Mouse (Mus musculus) fat pad, adult 2 months (tissue): ENCODE data around the gene Gm5901.
"Not testable (repeated sequence)": the region's sequence is repeated elsewhere in the genome, so short reads cannot be mapped to it uniquely, and the experiment has no call there.

ENCODE experiments used
- DNase-seq: peaks from one replicate; pipeline ENCODE4 v3.0.0-alpha.2; 2011; ENCODE audit warnings: low read depth, low spot score; ENCODE audit errors: extremely low read depth

The Gm5901 gene

GRCm38 (mm10) chr7:105399935-105400624, 25.2 kb downstream of the Gm5901 start, which contains the start of gene Fam160a2:
Gene Fam160a2, minus strand, starts transcription at chr7:105400054.
- DNase-seq = peak; percentile 81

GRCm38 (mm10) chr7:105404268-105404667, 29.4 kb downstream of the Gm5901 start, which contains the start of gene Cnga4:
Gene Cnga4, plus strand, starts transcription at chr7:105404568.
- no peak for DNase-seq

GRCm38 (mm10) chr7:105406322-105406721, 31.5 kb downstream of the Gm5901 start:
- DNase-seq = no peak

GRCm38 (mm10) chr7:105411874-105412632, 37.2 kb downstream of the Gm5901 start:
- DNase-seq = not testable (repeated sequence)

- no peak for DNase-seq
Observed at GRCm38 (mm10) chr7:105414385-105414784, 39.5 kb downstream of the Gm5901 start.

GRCm38 (mm10) chr7:105416529-105416928, 41.7 kb downstream of the Gm5901 start:
- no peak for DNase-seq

- no peak for DNase-seq
Observed at GRCm38 (mm10) chr7:105418106-105418505, 43.3 kb downstream of the Gm5901 start.

GRCm38 (mm10) chr7:105420903-105421302, 46.1 kb downstream of the Gm5901 start:
- no peak for DNase-seq

GRCm38 (mm10) chr7:105424368-105424767, 49.5 kb downstream of the Gm5901 start:
- DNase-seq = no peak

GRCm38 (mm10) chr7:105425424-105426043, 50.7 kb downstream of the Gm5901 start, which contains the start of gene Cckbr:
Gene Cckbr, plus strand, starts transcription at chr7:105425731.
- DNase-seq = no peak

- no peak for DNase-seq
Observed at GRCm38 (mm10) chr7:105426051-105426450, 51.2 kb downstream of the Gm5901 start.
